Mouse (Mus musculus): ENCODE measurements around the gene Rasgef1a. TPM values are rescaled to one million over a fixed set of nuclear protein-coding genes. Genes with fewer than 3 reads are reported as not detected.

Gene Rasgef1a
- polyA plus RNA-seq, 1 experiment from 2014 or later = 0.71 TPM

GRCm38 (mm10) chr6:118015971-118016370 lies 4.7 kb downstream of the Rasgef1a start:
- 71% methylated on average over 3 of the region's 3 CpGs for WGBS
- ATAC-seq (replicated peaks; ENCODE audit: extremely low read depth, insufficient read depth, low FRiP score) = no peak
- H3K9ac ChIP-seq (ENCODE audit: low read length) = no peak overlapping the region
- H3K4me2 ChIP-seq (ENCODE audit: low read depth, low read length) = no peak overlapping the region
- peaks cover 41% of the 10 kb centered on the region for H3K27me3 ChIP-seq (ENCODE audit: control insufficient read depth, insufficient read depth, low read length)
- no peak overlapping the region for H3K4me3 ChIP-seq (ENCODE audit: low read length)
- 0 out of 2 replicates have a peak, but pooled peaks cover 2% of the 10 kb centered on the region for H3K4me1 ChIP-seq (ENCODE audit: control insufficient read depth, insufficient read depth, low read length)
- H3K27ac ChIP-seq (ENCODE audit: low read length) = no peak overlapping the region
- H3K9me3 ChIP-seq (replicated peaks; ENCODE audit: control insufficient read depth, low read length) = no peaks in the 10 kb centered on the region
- H3K36me3 ChIP-seq (ENCODE audit: control insufficient read depth, insufficient read depth) = no peaks in the 10 kb centered on the region

- no peak overlapping the region for H3K4me3 ChIP-seq (ENCODE audit: low read length)
- H3K27me3 ChIP-seq (ENCODE audit: control insufficient read depth, insufficient read depth, low read length) = peaks cover 17% of the 10 kb centered on the region
- H3K4me2 ChIP-seq (ENCODE audit: low read depth, low read length) = no peak overlapping the region
- H3K27ac ChIP-seq (ENCODE audit: low read length) = no peak overlapping the region
- no peak for ATAC-seq (replicated peaks; ENCODE audit: extremely low read depth, insufficient read depth, low FRiP score)
- H3K4me1 ChIP-seq (ENCODE audit: control insufficient read depth, insufficient read depth, low read length) = no peaks in the 10 kb centered on the region
- 30% methylated on average over 5 of the region's 5 CpGs for WGBS
- no peak overlapping the region for H3K9ac ChIP-seq (ENCODE audit: low read length)
- H3K9me3 ChIP-seq (replicated peaks; ENCODE audit: control insufficient read depth, low read length) = no peaks in the 10 kb centered on the region
- no peaks in the 10 kb centered on the region for H3K36me3 ChIP-seq (ENCODE audit: control insufficient read depth, insufficient read depth)
Measured at GRCm38 (mm10) chr6:118018666-118019065, 7.4 kb downstream of the Rasgef1a start.

- Histone ChIP-seq H3K4me3 (ENCODE audit: low read length) (no peak overlapping the region), H3K36me3 (ENCODE audit: control insufficient read depth, insufficient read depth) (no peaks in the 10 kb centered on the region), H3K27me3 (ENCODE audit: control insufficient read depth, insufficient read depth, low read length) (peaks cover 9% of the 10 kb centered on the region; the same call in 1 of the 2 replicates), H3K9ac (ENCODE audit: low read length) (no peak overlapping the region), H3K27ac (ENCODE audit: low read length) (no peak overlapping the region), H3K4me1 (ENCODE audit: control insufficient read depth, insufficient read depth, low read length) (no peaks in the 10 kb centered on the region), H3K9me3 (replicated peaks; ENCODE audit: control insufficient read depth, low read length) (no peaks in the 10 kb centered on the region), H3K4me2 (ENCODE audit: low read depth, low read length) (no peak overlapping the region)
- WGBS = 49% methylated on average over 7 of the region's 7 CpGs
- no peak for ATAC-seq (replicated peaks; ENCODE audit: extremely low read depth, insufficient read depth, low FRiP score)
Measured at GRCm38 (mm10) chr6:118019569-118019968, 8.3 kb downstream of the Rasgef1a start.

GRCm38 (mm10) chr6:118022898-118023635 lies 11.8 kb downstream of the Rasgef1a start:
- H3K9me3 ChIP-seq (replicated peaks; ENCODE audit: control insufficient read depth, low read length) = no peaks in the 10 kb centered on the region
- ATAC-seq (replicated peaks; ENCODE audit: extremely low read depth, insufficient read depth, low FRiP score) = no peak
- H3K27me3 ChIP-seq (ENCODE audit: control insufficient read depth, insufficient read depth, low read length) = 0 out of 2 replicates have a peak, but pooled peaks cover 3% of the 10 kb centered on the region
- no peak overlapping the region for H3K4me3 ChIP-seq (ENCODE audit: low read length)
- 67% methylated on average over 15 of the region's 15 CpGs for WGBS
- no peak overlapping the region for H3K27ac ChIP-seq (ENCODE audit: low read length)
- no peak overlapping the region for H3K9ac ChIP-seq (ENCODE audit: low read length)
- no peak overlapping the region for H3K4me2 ChIP-seq (ENCODE audit: low read depth, low read length)
- no peaks in the 10 kb centered on the region for H3K36me3 ChIP-seq (ENCODE audit: control insufficient read depth, insufficient read depth)
- no peaks in the 10 kb centered on the region for H3K4me1 ChIP-seq (ENCODE audit: control insufficient read depth, insufficient read depth, low read length)

- Histone ChIP-seq H3K27ac (ENCODE audit: low read length) (no peak overlapping the region), H3K4me1 (ENCODE audit: control insufficient read depth, insufficient read depth, low read length) (no peaks in the 10 kb centered on the region), H3K36me3 (ENCODE audit: control insufficient read depth, insufficient read depth) (no peaks in the 10 kb centered on the region), H3K4me2 (ENCODE audit: low read depth, low read length) (no peak overlapping the region), H3K9ac (ENCODE audit: low read length) (no peak overlapping the region), H3K9me3 (replicated peaks; ENCODE audit: control insufficient read depth, low read length) (no peaks in the 10 kb centered on the region), H3K27me3 (ENCODE audit: control insufficient read depth, insufficient read depth, low read length) (no peaks in the 10 kb centered on the region), H3K4me3 (ENCODE audit: low read length) (no peak overlapping the region)
- ATAC-seq (replicated peaks; ENCODE audit: extremely low read depth, insufficient read depth, low FRiP score) = no peak
- 77% methylated on average over 3 of the region's 3 CpGs for WGBS
Measured at GRCm38 (mm10) chr6:118027036-118027435, 15.8 kb downstream of the Rasgef1a start.

GRCm38 (mm10) chr6:118031467-118031866 lies 20.2 kb downstream of the Rasgef1a start:
- WGBS = 50% methylated on average over 1 of the region's 1 CpGs
- no peak overlapping the region for H3K4me3 ChIP-seq (ENCODE audit: low read length)
- no peaks in the 10 kb centered on the region for H3K27me3 ChIP-seq (ENCODE audit: control insufficient read depth, insufficient read depth, low read length)
- no peaks in the 10 kb centered on the region for H3K4me1 ChIP-seq (ENCODE audit: control insufficient read depth, insufficient read depth, low read length)
- no peak overlapping the region for H3K27ac ChIP-seq (ENCODE audit: low read length)
- no peak overlapping the region for H3K4me2 ChIP-seq (ENCODE audit: low read depth, low read length)
- H3K9ac ChIP-seq (ENCODE audit: low read length) = no peak overlapping the region
- ATAC-seq (replicated peaks; ENCODE audit: extremely low read depth, insufficient read depth, low FRiP score) = no peak
- no peaks in the 10 kb centered on the region for H3K36me3 ChIP-seq (ENCODE audit: control insufficient read depth, insufficient read depth)
- H3K9me3 ChIP-seq (replicated peaks; ENCODE audit: control insufficient read depth, low read length) = no peaks in the 10 kb centered on the region

GRCm38 (mm10) chr6:118035639-118036038 lies 24.4 kb downstream of the Rasgef1a start:
- no peak overlapping the region for H3K4me3 ChIP-seq (ENCODE audit: low read length)
- H3K27me3 ChIP-seq (ENCODE audit: control insufficient read depth, insufficient read depth, low read length) = no peaks in the 10 kb centered on the region
- H3K36me3 ChIP-seq (ENCODE audit: control insufficient read depth, insufficient read depth) = no peaks in the 10 kb centered on the region
- H3K4me2 ChIP-seq (ENCODE audit: low read depth, low read length) = no peak overlapping the region
- no peak overlapping the region for H3K9ac ChIP-seq (ENCODE audit: low read length)
- H3K4me1 ChIP-seq (ENCODE audit: control insufficient read depth, insufficient read depth, low read length) = no peaks in the 10 kb centered on the region
- H3K9me3 ChIP-seq (replicated peaks; ENCODE audit: control insufficient read depth, low read length) = no peaks in the 10 kb centered on the region
- H3K27ac ChIP-seq (ENCODE audit: low read length) = no peak overlapping the region
- no peak for ATAC-seq (replicated peaks; ENCODE audit: extremely low read depth, insufficient read depth, low FRiP score)
- WGBS = 70% methylated on average over 6 of the region's 6 CpGs

- WGBS = 49% methylated on average over 9 of the region's 9 CpGs
- no peak overlapping the region for H3K27ac ChIP-seq (ENCODE audit: low read length)
- H3K9me3 ChIP-seq (replicated peaks; ENCODE audit: control insufficient read depth, low read length) = no peaks in the 10 kb centered on the region
- H3K4me1 ChIP-seq (ENCODE audit: control insufficient read depth, insufficient read depth, low read length) = no peaks in the 10 kb centered on the region
- H3K4me3 ChIP-seq (ENCODE audit: low read length) = no peak overlapping the region
- H3K27me3 ChIP-seq (ENCODE audit: control insufficient read depth, insufficient read depth, low read length) = no peaks in the 10 kb centered on the region
- H3K9ac ChIP-seq (ENCODE audit: low read length) = no peak overlapping the region
- no peaks in the 10 kb centered on the region for H3K36me3 ChIP-seq (ENCODE audit: control insufficient read depth, insufficient read depth)
- no peak overlapping the region for H3K4me2 ChIP-seq (ENCODE audit: low read depth, low read length)
- ATAC-seq (replicated peaks; ENCODE audit: extremely low read depth, insufficient read depth, low FRiP score) = no peak
Measured at GRCm38 (mm10) chr6:118036118-118036805, 25.0 kb downstream of the Rasgef1a start.

GRCm38 (mm10) chr6:118036866-118037265 lies 25.6 kb downstream of the Rasgef1a start:
- no peak overlapping the region for H3K27ac ChIP-seq (ENCODE audit: low read length)
- no peaks in the 10 kb centered on the region for H3K27me3 ChIP-seq (ENCODE audit: control insufficient read depth, insufficient read depth, low read length)
- no peak overlapping the region for H3K4me3 ChIP-seq (ENCODE audit: low read length)
- H3K9ac ChIP-seq (ENCODE audit: low read length) = no peak overlapping the region
- no peak for ATAC-seq (replicated peaks; ENCODE audit: extremely low read depth, insufficient read depth, low FRiP score)
- 72% methylated on average over 5 of the region's 5 CpGs for WGBS
- no peaks in the 10 kb centered on the region for H3K9me3 ChIP-seq (replicated peaks; ENCODE audit: control insufficient read depth, low read length)
- H3K36me3 ChIP-seq (ENCODE audit: control insufficient read depth, insufficient read depth) = no peaks in the 10 kb centered on the region
- no peaks in the 10 kb centered on the region for H3K4me1 ChIP-seq (ENCODE audit: control insufficient read depth, insufficient read depth, low read length)
- no peak overlapping the region for H3K4me2 ChIP-seq (ENCODE audit: low read depth, low read length)
